Mouse (Mus musculus) bone marrow, adult 2 months (tissue): ENCODE results near the gene Vdr.

Experiments used
- CTCF ChIP-seq: fragments of 200-500 bp; IDR thresholded peaks from 2 replicates; pipeline ENCODE4 v1.5.1; 2011; ENCODE audit warnings: low read length, control low read depth; ENCODE audit not compliant: control insufficient read depth, insufficient read depth
- POLR2A ChIP-seq: fragments of 200-500 bp; IDR thresholded peaks from 2 replicates; pipeline ENCODE4 v1.6.1; 2011; ENCODE audit warnings: low read depth, mild to moderate bottlenecking, control low read depth, low read length, borderline replicate concordance; ENCODE audit not compliant: control insufficient read depth

GRCm38 (mm10) chr15:97863494-97863881 lies 46.9 kb downstream of the Vdr start:
- TF ChIP-seq POLR2A (no peak), CTCF (no peak)
